Mouse (Mus musculus): ENCODE results near the gene Map2k1. TPM values are rescaled to one million over a fixed set of nuclear protein-coding genes. Genes with fewer than 3 reads are reported as not detected.
"Not testable (repeated sequence)": the region's sequence is repeated elsewhere in the genome, so short reads cannot be mapped to it uniquely, and the experiment has no call there.

Gene Map2k1
- polyA plus RNA-seq, 1 experiment from 2014 or later, result 92.4 TPM

GRCm38 (mm10) chr9:64277706-64278105, 24.3 kb upstream of the Map2k1 start:
- peaks cover 3 to 8% of the 10 kb centered on the region in 2 experiments; a peak in 3 of 4 replicates for H3K4me1 ChIP-seq (ENCODE audit: control insufficient read depth in 2 of 2, insufficient read depth in 2 of 2, low read length in 2 of 2)
- H3K4me2 ChIP-seq (ENCODE audit: low read length), result no peak overlapping the region
- no peaks in the 10 kb centered on the region for H3K27me3 ChIP-seq (ENCODE audit: control insufficient read depth, insufficient read depth, low read length)
- no peaks in the 10 kb centered on the region for H3K9me3 ChIP-seq (ENCODE audit: control insufficient read depth, low read length)
- H3K4me3 ChIP-seq (ENCODE audit: control insufficient read depth in 1 of 2, insufficient read depth in 1 of 2, low read depth in 1 of 2, low read length in 2 of 2), result no peak overlapping the region
- no peak overlapping the region for H3K27ac ChIP-seq (replicated peaks in 1 of 2; ENCODE audit: control insufficient read depth in 1 of 2, insufficient read depth in 1 of 2, low read depth in 2 of 2, low read length in 2 of 2)
- no peak overlapping the region for H3K9ac ChIP-seq (ENCODE audit: low read length)
- WGBS, result 56% methylated on average over 8 of the region's 8 CpGs
- ATAC-seq (ENCODE audit: insufficient number of reproducible peaks, insufficient read depth, low FRiP score, low read depth), result no peak
- H3K36me3 ChIP-seq (ENCODE audit: control insufficient read depth, insufficient read depth, low read length), result no peaks in the 10 kb centered on the region

GRCm38 (mm10) chr9:64274919-64275318, 21.5 kb upstream of the Map2k1 start:
- no peaks in the 10 kb centered on the region for H3K27me3 ChIP-seq (ENCODE audit: control insufficient read depth, insufficient read depth, low read length)
- no peak overlapping the region for H3K9ac ChIP-seq (ENCODE audit: low read length)
- no peaks in the 10 kb centered on the region for H3K4me1 ChIP-seq (ENCODE audit: control insufficient read depth in 2 of 2, insufficient read depth in 2 of 2, low read length in 2 of 2)
- no peak overlapping the region for H3K27ac ChIP-seq (replicated peaks in 1 of 2; ENCODE audit: control insufficient read depth in 1 of 2, insufficient read depth in 1 of 2, low read depth in 2 of 2, low read length in 2 of 2)
- WGBS, result 62% methylated on average over 1 of the region's 1 CpGs
- no peak overlapping the region for H3K4me3 ChIP-seq (ENCODE audit: control insufficient read depth in 1 of 2, insufficient read depth in 1 of 2, low read depth in 1 of 2, low read length in 2 of 2)
- H3K36me3 ChIP-seq (ENCODE audit: control insufficient read depth, insufficient read depth, low read length), result no peaks in the 10 kb centered on the region
- H3K4me2 ChIP-seq (ENCODE audit: low read length), result no peak overlapping the region
- no peaks in the 10 kb centered on the region for H3K9me3 ChIP-seq (ENCODE audit: control insufficient read depth, low read length)
- ATAC-seq (ENCODE audit: insufficient number of reproducible peaks, insufficient read depth, low FRiP score, low read depth), result no peak

DNA sequence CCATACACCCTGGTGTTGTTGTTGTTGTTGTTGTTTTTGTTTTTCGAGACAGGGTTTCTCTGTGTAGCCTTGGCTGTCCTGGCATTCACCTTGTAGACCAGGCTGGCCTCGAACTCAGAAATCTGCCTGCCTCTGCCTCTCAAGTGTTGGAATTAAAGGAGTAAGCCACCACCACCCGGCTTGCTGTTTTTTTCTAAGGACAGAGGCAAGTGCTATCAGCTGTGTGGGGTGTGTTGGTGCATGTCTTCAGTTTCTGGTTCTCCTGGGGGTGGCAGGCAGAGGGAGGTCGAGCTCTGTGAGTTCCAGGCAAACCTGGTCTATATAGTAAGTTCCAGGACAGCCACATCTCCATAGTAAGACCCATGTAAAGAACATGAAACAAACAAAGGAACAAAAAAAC, 20.9 kb upstream of the Map2k1 start:
- H3K27me3 ChIP-seq (ENCODE audit: control insufficient read depth, insufficient read depth, low read length), result no peaks in the 10 kb centered on the region
- H3K36me3 ChIP-seq (ENCODE audit: control insufficient read depth, insufficient read depth, low read length), result no peaks in the 10 kb centered on the region
- WGBS, result 74% methylated on average over 4 of the region's 4 CpGs
- H3K4me2 ChIP-seq (ENCODE audit: low read length), result no peak overlapping the region
- no peak for ATAC-seq (ENCODE audit: insufficient number of reproducible peaks, insufficient read depth, low FRiP score, low read depth)
- no peaks in the 10 kb centered on the region for H3K4me1 ChIP-seq (ENCODE audit: control insufficient read depth in 2 of 2, insufficient read depth in 2 of 2, low read length in 2 of 2)
- no peaks in the 10 kb centered on the region for H3K9me3 ChIP-seq (ENCODE audit: control insufficient read depth, low read length)
- H3K9ac ChIP-seq (ENCODE audit: low read length), result no peak overlapping the region
- H3K27ac ChIP-seq (replicated peaks in 1 of 2; ENCODE audit: control insufficient read depth in 1 of 2, insufficient read depth in 1 of 2, low read depth in 2 of 2, low read length in 2 of 2), result no peak overlapping the region
- H3K4me3 ChIP-seq (ENCODE audit: control insufficient read depth in 1 of 2, insufficient read depth in 1 of 2, low read depth in 1 of 2, low read length in 2 of 2), result no peak overlapping the region

DNA sequence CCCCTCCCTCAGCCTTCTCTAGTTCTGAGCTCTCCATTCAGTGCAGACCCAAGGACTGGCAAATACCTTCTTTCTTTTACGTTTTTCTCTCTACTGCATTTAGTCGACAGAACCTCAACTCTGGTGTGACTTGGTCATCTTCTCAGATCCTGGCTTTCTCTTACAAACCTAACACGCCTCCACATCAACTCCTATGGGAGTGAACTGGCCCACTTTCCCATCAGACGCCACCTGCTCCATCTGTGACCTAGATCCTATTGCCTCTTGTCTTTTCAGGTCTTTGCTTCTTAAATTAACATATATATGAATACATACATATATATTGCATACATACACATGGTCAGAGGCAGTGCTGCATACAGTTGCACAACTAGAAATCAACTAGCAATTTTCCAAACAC, 20.3 kb upstream of the Map2k1 start:
- Histone ChIP-seq H3K9me3 (ENCODE audit: control insufficient read depth, low read length) (no peaks in the 10 kb centered on the region), H3K27ac (replicated peaks in 1 of 2; ENCODE audit: control insufficient read depth in 1 of 2, insufficient read depth in 1 of 2, low read depth in 2 of 2, low read length in 2 of 2) (no peak overlapping the region), H3K27me3 (ENCODE audit: control insufficient read depth, insufficient read depth, low read length) (no peaks in the 10 kb centered on the region), H3K4me1 (ENCODE audit: control insufficient read depth in 2 of 2, insufficient read depth in 2 of 2, low read length in 2 of 2) (no peaks in the 10 kb centered on the region), H3K36me3 (ENCODE audit: control insufficient read depth, insufficient read depth, low read length) (no peaks in the 10 kb centered on the region), H3K4me3 (ENCODE audit: control insufficient read depth in 1 of 2, insufficient read depth in 1 of 2, low read depth in 1 of 2, low read length in 2 of 2) (no peak overlapping the region), H3K4me2 (ENCODE audit: low read length) (no peak overlapping the region), H3K9ac (ENCODE audit: low read length) (no peak overlapping the region)
- 69% methylated on average over 4 of the region's 4 CpGs for WGBS
- ATAC-seq (ENCODE audit: insufficient number of reproducible peaks, insufficient read depth, low FRiP score, low read depth), result no peak

DNA sequence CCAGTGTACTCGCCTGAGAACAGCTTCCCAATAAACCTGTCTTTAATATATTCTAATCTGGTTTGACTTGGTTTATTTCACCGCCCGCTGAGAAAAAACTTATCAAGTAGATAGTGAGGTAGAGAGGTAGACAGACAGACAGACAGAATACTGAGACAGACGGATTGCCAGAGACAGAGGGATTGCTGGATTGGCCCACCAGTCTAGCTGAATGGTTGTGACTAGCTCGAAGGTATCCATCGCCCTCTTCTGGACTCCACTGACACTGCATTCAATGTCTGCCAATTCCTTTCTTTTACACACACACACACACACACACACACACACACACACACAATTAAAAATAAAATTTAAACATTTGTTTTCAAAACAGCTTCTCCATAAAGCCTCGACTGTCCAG, 19.2 kb upstream of the Map2k1 start:
- WGBS, result 26% methylated on average over 7 of the region's 7 CpGs
- H3K4me2 ChIP-seq (ENCODE audit: low read length), result no peak overlapping the region
- no peaks in the 10 kb centered on the region for H3K4me1 ChIP-seq (ENCODE audit: control insufficient read depth in 2 of 2, insufficient read depth in 2 of 2, low read length in 2 of 2)

DNA sequence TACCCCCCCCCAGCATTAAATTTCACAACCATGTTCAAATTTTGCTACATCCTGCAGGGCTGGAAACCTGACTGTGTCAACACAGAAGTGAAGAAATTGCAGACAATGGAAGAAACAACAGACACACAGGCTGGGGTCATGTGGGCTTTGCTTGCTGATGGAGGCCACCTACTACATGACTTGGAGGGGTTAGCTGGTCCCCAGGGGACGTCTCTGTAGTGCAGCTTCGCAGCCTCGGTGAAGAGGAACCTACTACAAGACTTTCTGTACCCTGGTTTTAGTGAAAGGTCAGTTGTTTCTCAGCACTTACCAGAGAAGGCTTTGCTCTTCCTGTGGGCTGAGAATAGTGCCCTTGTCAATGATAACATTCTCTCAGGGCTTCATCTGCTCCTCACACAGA, 17.8 kb upstream of the Map2k1 start:
- WGBS, result 52% methylated on average over 3 of the region's 3 CpGs
- ATAC-seq (ENCODE audit: insufficient number of reproducible peaks, insufficient read depth, low FRiP score, low read depth), result no peak

More for the DNA sequence above, 19.2 kb upstream of the Map2k1 start:
- no peaks in the 10 kb centered on the region for H3K9me3 ChIP-seq (ENCODE audit: control insufficient read depth, low read length)
- ATAC-seq (ENCODE audit: insufficient number of reproducible peaks, insufficient read depth, low FRiP score, low read depth), result no peak
- no peaks in the 10 kb centered on the region for H3K36me3 ChIP-seq (ENCODE audit: control insufficient read depth, insufficient read depth, low read length)
- H3K27me3 ChIP-seq (ENCODE audit: control insufficient read depth, insufficient read depth, low read length), result no peaks in the 10 kb centered on the region
- H3K27ac ChIP-seq (replicated peaks in 1 of 2; ENCODE audit: control insufficient read depth in 1 of 2, insufficient read depth in 1 of 2, low read depth in 2 of 2, low read length in 2 of 2), result no peak overlapping the region
- no peak overlapping the region for H3K9ac ChIP-seq (ENCODE audit: low read length)
- no peak overlapping the region for H3K4me3 ChIP-seq (ENCODE audit: control insufficient read depth in 1 of 2, insufficient read depth in 1 of 2, low read depth in 1 of 2, low read length in 2 of 2)

GRCm38 (mm10) chr9:64268836-64269235, 15.4 kb upstream of the Map2k1 start:
- not testable (repeated sequence) for ATAC-seq (ENCODE audit: insufficient number of reproducible peaks, insufficient read depth, low FRiP score, low read depth); H3K27ac ChIP-seq (replicated peaks in 1 of 2; ENCODE audit: control insufficient read depth in 1 of 2, insufficient read depth in 1 of 2, low read depth in 2 of 2, low read length in 2 of 2); H3K36me3 ChIP-seq (ENCODE audit: control insufficient read depth, insufficient read depth, low read length); H3K9ac ChIP-seq (ENCODE audit: low read length); H3K4me3 ChIP-seq (ENCODE audit: control insufficient read depth in 1 of 2, insufficient read depth in 1 of 2, low read depth in 1 of 2, low read length in 2 of 2); H3K4me2 ChIP-seq (ENCODE audit: low read length); H3K4me1 ChIP-seq (ENCODE audit: control insufficient read depth in 2 of 2, insufficient read depth in 2 of 2, low read length in 2 of 2); H3K27me3 ChIP-seq (ENCODE audit: control insufficient read depth, insufficient read depth, low read length); H3K9me3 ChIP-seq (ENCODE audit: control insufficient read depth, low read length)
- 89% methylated on average over 8 of the region's 8 CpGs for WGBS

More for the DNA sequence above, 17.8 kb upstream of the Map2k1 start:
- Histone ChIP-seq H3K9ac (ENCODE audit: low read length) (no peak overlapping the region), H3K27ac (replicated peaks in 1 of 2; ENCODE audit: control insufficient read depth in 1 of 2, insufficient read depth in 1 of 2, low read depth in 2 of 2, low read length in 2 of 2) (no peak overlapping the region), H3K4me2 (ENCODE audit: low read length) (no peak overlapping the region), H3K27me3 (ENCODE audit: control insufficient read depth, insufficient read depth, low read length) (no peaks in the 10 kb centered on the region), H3K36me3 (ENCODE audit: control insufficient read depth, insufficient read depth, low read length) (no peaks in the 10 kb centered on the region), H3K4me3 (ENCODE audit: control insufficient read depth in 1 of 2, insufficient read depth in 1 of 2, low read depth in 1 of 2, low read length in 2 of 2) (no peak overlapping the region), H3K9me3 (ENCODE audit: control insufficient read depth, low read length) (no peaks in the 10 kb centered on the region), H3K4me1 (ENCODE audit: control insufficient read depth in 2 of 2, insufficient read depth in 2 of 2, low read length in 2 of 2) (no peaks in the 10 kb centered on the region)

GRCm38 (mm10) chr9:64268196-64268595, 14.8 kb upstream of the Map2k1 start:
- no peaks in the 10 kb centered on the region for H3K9me3 ChIP-seq (ENCODE audit: control insufficient read depth, low read length)
- H3K4me3 ChIP-seq (ENCODE audit: control insufficient read depth in 1 of 2, insufficient read depth in 1 of 2, low read depth in 1 of 2, low read length in 2 of 2), result no peak overlapping the region
- H3K9ac ChIP-seq (ENCODE audit: low read length), result no peak overlapping the region
- H3K4me2 ChIP-seq (ENCODE audit: low read length), result no peak overlapping the region
- no peaks in the 10 kb centered on the region for H3K27me3 ChIP-seq (ENCODE audit: control insufficient read depth, insufficient read depth, low read length)
- 74% methylated on average over 10 of the region's 10 CpGs for WGBS
- H3K4me1 ChIP-seq (ENCODE audit: control insufficient read depth in 2 of 2, insufficient read depth in 2 of 2, low read length in 2 of 2), result no peaks in the 10 kb centered on the region
- no peak overlapping the region for H3K27ac ChIP-seq (replicated peaks in 1 of 2; ENCODE audit: control insufficient read depth in 1 of 2, insufficient read depth in 1 of 2, low read depth in 2 of 2, low read length in 2 of 2)
- H3K36me3 ChIP-seq (ENCODE audit: control insufficient read depth, insufficient read depth, low read length), result no peaks in the 10 kb centered on the region
- ATAC-seq (ENCODE audit: insufficient number of reproducible peaks, insufficient read depth, low FRiP score, low read depth), result no peak
